Mouse (Mus musculus) heart, embryonic 16.5 days (tissue): ENCODE data around the gene Coq3. TPM values are rescaled to one million over a fixed set of nuclear protein-coding genes. Genes with fewer than 3 reads are reported as not detected.

Source experiments
- ATAC-seq: fragments of 200-750 bp; cut with Nextera tagmentation; replicated peaks from 2 replicates; pipeline ENCODE4 v1.8.0; 2017; ENCODE audit warnings: moderate number of reproducible peaks; ENCODE audit not compliant: insufficient read depth, low FRiP score; ENCODE audit errors: extremely low read depth
- H3K27ac ChIP-seq: fragments of 300-500 bp; sonication (generic); 2 replicates; pipeline ENCODE4 v1.5.1; 2014; ENCODE audit warnings: mild to moderate bottlenecking, low read length, control low read depth, moderate library complexity
- H3K27me3 ChIP-seq: fragments of 300-500 bp; sonication (generic); 2 replicates; pipeline ENCODE4 v1.6.1; 2014; ENCODE audit warnings: low read length, mixed read lengths; ENCODE audit not compliant: control insufficient read depth, insufficient read depth
- H3K36me3 ChIP-seq: fragments of 300-500 bp; sonication (generic); 2 replicates; pipeline ENCODE4 v1.6.1; 2014; ENCODE audit not compliant: control insufficient read depth, insufficient read depth
- H3K4me1 ChIP-seq: fragments of 300-500 bp; sonication (generic); 2 replicates; pipeline ENCODE4 v1.6.1; 2014; ENCODE audit warnings: low read length, mixed read lengths; ENCODE audit not compliant: control insufficient read depth, insufficient read depth
- H3K4me2 ChIP-seq: fragments of 300-500 bp; sonication (generic); 2 replicates; pipeline ENCODE4 v1.6.1; 2014; ENCODE audit warnings: low read depth, mild to moderate bottlenecking, control low read depth, low read length
- H3K4me3 ChIP-seq: fragments of 300-500 bp; sonication (generic); 2 replicates; pipeline ENCODE4 v1.5.1; 2014; ENCODE audit warnings: mild to moderate bottlenecking, control low read depth, low read length
- H3K9ac ChIP-seq: fragments of 300-500 bp; sonication (generic); 2 replicates; pipeline ENCODE4 v1.6.1; 2014; ENCODE audit warnings: low read length, control low read depth
- H3K9me3 ChIP-seq: fragments of 300-500 bp; sonication (generic); replicated peaks from 2 replicates; pipeline ENCODE4 v1.6.1; 2016; ENCODE audit warnings: low read length; ENCODE audit not compliant: control insufficient read depth
- WGBS: fragments of 180-500 bp; shearing (Covaris S2); extraction: QIAGEN DNeasy Blood & Tissue Kit; methylation state at CpG from one replicate; pipeline ENCODE4 v1.1.7; 2014; 5-methylcytosine and 5-hydroxymethylcytosine counted together
- polyA plus RNA-seq: library from polyadenylated mRNA; unstranded; fragments of >200 nt; fragmentation: Nextera tagmentation; extraction: Ambion mirVana; gene quantifications from 2 replicates; pipeline ENCODE4 v1.2.1, GENCODE M21; 2015

Coq3 gene
- polyA plus RNA-seq, 1 experiment from 2014 or later = 22.7 TPM

GRCm38 (mm10) chr4:21957570-21958321, 78.3 kb downstream of the Coq3 start:
- Histone ChIP-seq H3K27ac (no peak overlapping the region), H3K9ac (no peak overlapping the region), H3K9me3 (no peaks in the 10 kb centered on the region), H3K27me3 (no peaks in the 10 kb centered on the region), H3K4me1 (no peaks in the 10 kb centered on the region), H3K36me3 (no peaks in the 10 kb centered on the region), H3K4me3 (no peak overlapping the region), H3K4me2 (no peak overlapping the region)
- 0 out of 2 replicates have a peak, but pooled peaks have one; percentile 45 for ATAC-seq
- WGBS = 59% methylated on average over 7 of the region's 7 CpGs

Other genes with a start within 250 kb of the Coq3 start
- gene Prdm13, start 193.7 kb upstream of the Coq3 start, polyA plus RNA-seq = not detected in 2 replicates
- gene Ccnc, start 152.0 kb upstream of the Coq3 start, polyA plus RNA-seq = 24.6 and 29.2 TPM in 2 replicates
- gene Usp45, start 112.5 kb upstream of the Coq3 start, polyA plus RNA-seq = 6.2 and 6.4 TPM in 2 replicates
- gene Tstd3, start 112.5 kb upstream of the Coq3 start, polyA plus RNA-seq = 17.4 and 19.7 TPM in 2 replicates
- gene Pnisr, start 32.1 kb upstream of the Coq3 start, polyA plus RNA-seq = 77.0 and 79.7 TPM in 2 replicates
- gene Faxc, start 51.7 kb downstream of the Coq3 start, polyA plus RNA-seq = 1.3 and 1.6 TPM in 2 replicates